Mouse (Mus musculus) thymus, adult 2 months (tissue): Measurements from ENCODE around the gene Mapk8. TPM values are rescaled to one million over a fixed set of nuclear protein-coding genes. Genes with fewer than 3 reads are reported as not detected.
A peak's percentile ranks its signal among the peaks of the same experiment; 100 is the strongest.

Experiments used
- DNase-seq: peaks from one replicate; pipeline ENCODE4 v3.0.0; 2021
- H3K27ac ChIP-seq: fragments of 200-500 bp; 2 replicates; pipeline ENCODE4 v1.5.1; 2012; ENCODE audit warnings: low read length, control low read depth; ENCODE audit not compliant: control insufficient read depth, insufficient read depth
- H3K27me3 ChIP-seq: fragments of 200-500 bp; 2 replicates; pipeline ENCODE4 v1.6.1; 2012; ENCODE audit warnings: mild to moderate bottlenecking, low read length, moderate library complexity, mixed read lengths; ENCODE audit not compliant: control insufficient read depth, insufficient read depth
- H3K36me3 ChIP-seq: fragments of 200-500 bp; 2 replicates; pipeline ENCODE4 v1.6.1; 2012; ENCODE audit warnings: mild to moderate bottlenecking, low read length, moderate library complexity; ENCODE audit not compliant: control insufficient read depth, insufficient read depth
- H3K4me1 ChIP-seq: fragments of 200-500 bp; replicated peaks from 2 replicates; pipeline ENCODE4 v1.6.1; 2012; ENCODE audit warnings: low read length; ENCODE audit not compliant: control insufficient read depth, insufficient read depth
- H3K4me3 ChIP-seq: fragments of 200-500 bp; 2 replicates; pipeline ENCODE4 v1.5.1; 2012; ENCODE audit warnings: mild to moderate bottlenecking, low read length, control low read depth, moderate library complexity; ENCODE audit not compliant: control insufficient read depth, insufficient read depth
- CTCF ChIP-seq: fragments of 200-500 bp; IDR thresholded peaks from 2 replicates; pipeline ENCODE4 v1.5.1; 2012; ENCODE audit warnings: mild to moderate bottlenecking, control low read depth, low read length, moderate library complexity, borderline replicate concordance; ENCODE audit not compliant: control insufficient read depth, poor library complexity, insufficient read depth; ENCODE audit errors: extremely low read depth
- POLR2A ChIP-seq: fragments of 200-500 bp; IDR thresholded peaks from 2 replicates; pipeline ENCODE4 v1.6.1; 2012; ENCODE audit warnings: mild to moderate bottlenecking, low read length, control low read depth, moderate library complexity; ENCODE audit not compliant: control insufficient read depth, poor library complexity, insufficient read depth; ENCODE audit errors: extremely low read depth
- WGBS: fragments of 180-500 bp; shearing (Covaris S2); methylation state at CpG from one replicate; pipeline ENCODE4 v1.1.7; 2018; 5-methylcytosine and 5-hydroxymethylcytosine counted together
- polyA plus RNA-seq: library from polyadenylated mRNA; depleted of rRNA; stranded (reverse); fragments of >200 nt; gene quantifications from 2 replicates; pipeline ENCODE4 v1.2.3, GENCODE M21; 2012

The Mapk8 gene
- polyA plus RNA-seq, 1 experiment: 11.9 TPM

DNA sequence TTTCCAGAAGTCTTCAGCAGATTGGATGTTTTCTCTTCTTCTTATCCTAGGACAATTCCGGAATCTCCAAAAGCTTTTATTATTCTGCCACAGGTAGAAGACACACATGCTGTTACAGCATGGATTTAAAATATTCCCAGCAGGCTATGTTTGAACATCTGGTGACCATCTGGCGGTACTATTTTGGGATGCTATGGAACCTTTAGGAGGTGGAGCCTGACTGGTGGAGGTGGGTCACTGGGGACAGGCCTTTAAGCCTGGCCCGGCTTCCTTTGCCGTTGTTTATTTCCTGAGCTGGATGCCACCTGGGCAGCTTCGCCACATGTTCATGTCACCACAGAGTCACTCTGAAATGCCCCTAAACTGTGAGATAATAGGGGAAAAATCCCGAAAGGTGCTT is 20.8 kb upstream of the Mapk8 start:
- 80% methylated on average over 6 of the region's 6 CpGs for WGBS
- Histone ChIP-seq H3K36me3 (no peaks in the 10 kb centered on the region), H3K27me3 (no peaks in the 10 kb centered on the region), H3K4me3 (no peak overlapping the region), H3K4me1 (no peaks in the 10 kb centered on the region), H3K27ac (no peak overlapping the region)
- no peak for TF ChIP-seq POLR2A
- TF ChIP-seq CTCF: no peak
- DNase-seq: no peak

DNA sequence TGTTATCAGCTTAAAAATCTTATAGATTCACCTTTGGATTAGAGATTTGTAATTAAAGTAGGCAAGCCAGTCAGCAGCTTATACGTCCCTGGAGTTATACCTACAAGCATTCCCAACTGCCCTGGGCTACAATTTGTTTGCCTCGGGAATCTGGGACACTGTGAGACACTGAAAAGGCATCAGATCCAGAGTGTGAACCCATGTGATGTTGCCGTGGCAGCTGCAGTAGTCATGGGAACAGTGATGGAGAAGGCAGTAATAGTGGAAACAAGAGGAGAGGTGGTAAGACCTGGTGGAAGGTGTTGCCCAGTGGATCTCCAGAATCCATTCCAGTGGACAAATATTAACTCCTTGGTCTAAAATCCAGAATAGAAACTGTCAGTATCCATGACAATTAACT is 16.7 kb upstream of the Mapk8 start:
- 92% methylated on average over 3 of the region's 3 CpGs for WGBS
- no peak overlapping the region for H3K27ac ChIP-seq
- no peak for DNase-seq
- H3K27me3 ChIP-seq: no peaks in the 10 kb centered on the region
- H3K4me1 ChIP-seq: no peaks in the 10 kb centered on the region
- H3K36me3 ChIP-seq: no peaks in the 10 kb centered on the region
- H3K4me3 ChIP-seq: no peak overlapping the region
- no peak for TF ChIP-seq CTCF
- TF ChIP-seq POLR2A: no peak

DNA sequence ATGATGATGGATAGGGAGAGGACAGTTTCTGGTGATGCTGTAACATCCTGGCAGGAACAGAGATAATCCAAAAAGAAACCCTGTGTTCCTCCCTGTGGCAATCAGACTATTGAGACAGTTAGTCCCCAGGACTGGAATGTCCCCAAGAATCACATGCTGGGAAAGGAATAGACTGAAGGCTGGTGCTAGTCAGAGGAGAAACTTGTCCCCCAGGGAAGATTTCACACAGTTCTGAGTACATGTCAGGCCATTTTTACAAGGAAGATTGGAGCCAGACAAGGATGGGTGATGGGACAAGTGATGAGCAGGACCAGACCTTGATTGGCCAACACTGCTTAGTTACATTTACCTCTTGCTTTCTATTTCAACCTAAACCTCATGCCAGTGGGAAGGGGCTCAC is 3.4 kb upstream of the Mapk8 start:
- Histone ChIP-seq H3K27me3 (no peaks in the 10 kb centered on the region), H3K36me3 (no peaks in the 10 kb centered on the region), H3K4me3 (no peak overlapping the region), H3K27ac (no peak overlapping the region), H3K4me1 (no peaks in the 10 kb centered on the region; the same call in 1 of the 2 replicates)
- no peak for DNase-seq
- TF ChIP-seq POLR2A: no peak
- TF ChIP-seq CTCF: no peak

DNA sequence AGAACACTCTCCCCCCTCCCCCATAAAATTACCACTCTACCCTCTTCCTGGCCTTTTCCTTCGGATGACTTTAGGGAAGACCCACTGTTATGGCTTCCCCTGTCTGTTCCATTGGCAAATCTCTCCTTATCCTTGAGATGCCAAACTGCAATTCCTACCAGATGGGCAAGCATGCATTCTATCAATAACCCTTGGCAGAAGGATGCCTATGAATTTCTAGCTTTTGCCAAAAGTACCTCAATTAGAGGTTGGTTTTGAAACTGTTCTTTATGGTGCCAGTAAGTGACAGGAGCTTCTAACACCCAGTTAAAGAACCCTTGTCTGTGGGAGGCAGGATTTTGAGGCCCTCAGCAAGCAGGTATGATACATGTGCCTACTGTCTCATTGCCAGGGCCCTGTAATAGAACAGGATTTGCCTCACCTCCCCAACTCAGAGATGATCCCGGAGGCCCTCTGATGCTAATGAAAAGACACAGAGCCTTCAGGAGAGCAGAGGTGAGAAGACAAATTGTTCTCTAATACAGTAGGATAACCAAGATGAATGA is 2.4 kb upstream of the Mapk8 start:
- Histone ChIP-seq H3K27ac (no peak overlapping the region), H3K36me3 (no peaks in the 10 kb centered on the region)
- TF ChIP-seq CTCF: no peak
- no peak for TF ChIP-seq POLR2A

DNA sequence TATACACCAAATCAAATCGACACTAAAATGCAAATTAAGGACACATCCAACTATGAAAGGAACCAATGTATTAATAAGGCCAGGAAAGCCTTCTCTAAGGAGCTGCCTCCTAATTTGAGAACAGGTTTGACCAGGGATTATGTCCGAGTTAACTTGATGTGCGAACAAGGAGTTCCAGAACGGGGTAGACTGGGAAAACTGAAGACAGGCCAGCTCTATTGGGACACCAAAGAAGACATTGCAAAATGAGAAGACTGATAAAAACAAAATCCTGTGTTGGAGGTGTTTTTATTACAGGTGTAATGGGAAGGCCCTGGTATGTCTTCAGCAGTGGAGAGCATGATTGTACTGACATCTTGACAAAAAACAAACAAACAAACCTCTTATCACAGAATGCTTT is 1.3 kb upstream of the Mapk8 start:
- Histone ChIP-seq H3K36me3 (no peaks in the 10 kb centered on the region), H3K4me1 (no peaks in the 10 kb centered on the region; the same call in 1 of the 2 replicates), H3K27ac (no peak overlapping the region), H3K4me3 (no peak overlapping the region), H3K27me3 (no peaks in the 10 kb centered on the region)
- 94% methylated on average over 4 of the region's 4 CpGs for WGBS
- DNase-seq: no peak
- TF ChIP-seq POLR2A (no peak), CTCF (no peak)

More for the DNA sequence above, 2.4 kb upstream of the Mapk8 start:
- Histone ChIP-seq H3K4me1 (no peaks in the 10 kb centered on the region; the same call in 1 of the 2 replicates), H3K27me3 (no peaks in the 10 kb centered on the region), H3K4me3 (no peak overlapping the region)
- DNase-seq: no peak
- WGBS: 90% methylated on average over 2 of the region's 2 CpGs

DNA sequence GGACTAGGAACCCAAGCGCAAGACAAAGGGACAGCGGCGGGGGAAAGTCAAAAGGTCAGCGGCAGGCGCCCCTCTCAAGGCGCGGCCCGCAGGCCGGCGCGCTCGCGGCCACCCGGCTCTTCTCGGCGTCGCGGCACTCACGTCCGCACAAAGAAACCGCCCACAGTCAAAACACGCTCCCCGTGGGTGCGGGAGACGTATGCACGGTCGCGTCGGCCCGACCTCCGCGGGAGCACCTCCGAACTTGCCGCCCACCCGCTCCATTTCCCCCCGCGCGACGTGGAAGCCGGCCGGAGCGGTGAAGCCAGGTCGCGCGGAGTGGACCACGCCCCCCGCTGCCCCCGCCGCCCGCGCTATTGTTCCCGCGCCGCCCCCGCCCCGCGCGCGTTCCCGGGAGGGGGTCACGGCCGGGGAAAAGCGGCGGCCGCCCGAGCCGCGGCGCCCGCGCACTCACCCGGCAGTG is 366 bp downstream of the Mapk8 start:
- TF ChIP-seq CTCF (no peak), POLR2A (no peak)
- H3K27ac ChIP-seq: no peak overlapping the region
- WGBS: under 1% methylated on average over 67 of the region's 72 CpGs
- H3K36me3 ChIP-seq: no peaks in the 10 kb centered on the region
- peak overlapping the region; percentile 85 for H3K4me3 ChIP-seq
- no peaks in the 10 kb centered on the region; the same call in 1 of the 2 replicates for H3K4me1 ChIP-seq
- no peaks in the 10 kb centered on the region for H3K27me3 ChIP-seq
- DNase-seq: no peak

DNA sequence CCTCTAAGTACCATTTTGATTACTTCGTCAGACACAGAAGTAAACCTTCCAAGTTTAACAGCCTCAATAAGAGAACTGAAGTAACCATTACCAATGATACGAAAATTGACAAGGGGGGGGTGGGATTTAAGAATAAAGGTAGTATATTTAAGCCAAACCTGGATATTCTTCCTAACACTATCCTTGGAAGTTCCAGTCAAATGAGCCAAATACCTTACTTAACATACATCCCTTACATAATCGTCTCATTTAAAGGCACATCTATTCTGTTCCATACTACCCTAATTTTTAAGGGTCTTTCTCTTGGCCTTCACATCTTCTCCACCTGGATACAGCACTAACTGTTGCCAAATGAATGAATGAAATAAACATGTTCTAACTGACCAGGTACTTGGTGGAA is 996 bp downstream of the Mapk8 start:
- H3K36me3 ChIP-seq: no peaks in the 10 kb centered on the region
- no peak for DNase-seq
- H3K27ac ChIP-seq: no peak overlapping the region
- H3K4me1 ChIP-seq: no peaks in the 10 kb centered on the region; the same call in 1 of the 2 replicates
- no peak for TF ChIP-seq POLR2A
- TF ChIP-seq CTCF: no peak
- H3K27me3 ChIP-seq: no peaks in the 10 kb centered on the region
- 64% methylated on average over 3 of the region's 3 CpGs for WGBS
- H3K4me3 ChIP-seq: no peak overlapping the region
